Mouse (Mus musculus) neural tube, embryonic 14.5 days (tissue): ENCODE results near the gene Pacsin2. TPM values are rescaled to one million over a fixed set of nuclear protein-coding genes. Genes with fewer than 3 reads are reported as not detected.

Experiments used
- ATAC-seq: fragments of 200-750 bp; cut with Nextera tagmentation; 2 replicates; pipeline ENCODE4 v1.8.0; 2017; ENCODE audit warnings: low read depth, mild to moderate bottlenecking, moderate TSS enrichment, moderate library complexity
- H3K27ac ChIP-seq: fragments of 300-500 bp; sonication (generic); 2 replicates; pipeline ENCODE4 v1.5.1; 2014; ENCODE audit warnings: low read depth, mild to moderate bottlenecking, control low read depth, low read length, moderate library complexity, mixed read lengths
- H3K27me3 ChIP-seq: fragments of 300-500 bp; sonication (generic); 2 replicates; pipeline ENCODE4 v1.6.1; 2014; ENCODE audit warnings: low read length; ENCODE audit not compliant: control insufficient read depth, insufficient read depth
- H3K36me3 ChIP-seq: fragments of 300-500 bp; sonication (generic); 2 replicates; pipeline ENCODE4 v1.6.1; 2014; ENCODE audit warnings: low read length, mixed read lengths; ENCODE audit not compliant: control insufficient read depth, insufficient read depth
- H3K4me1 ChIP-seq: fragments of 300-500 bp; sonication (generic); 2 replicates; pipeline ENCODE4 v1.6.1; 2014; ENCODE audit warnings: low read length; ENCODE audit not compliant: control insufficient read depth, insufficient read depth
- H3K4me2 ChIP-seq: fragments of 300-500 bp; sonication (generic); 2 replicates; pipeline ENCODE4 v1.6.1; 2014; ENCODE audit warnings: mild to moderate bottlenecking, low read depth, low read length, control low read depth
- H3K4me3 ChIP-seq: fragments of 300-500 bp; sonication (generic); 2 replicates; pipeline ENCODE4 v1.5.1; 2014; ENCODE audit warnings: low read depth, low read length, control low read depth, mixed read lengths
- H3K9ac ChIP-seq: fragments of 300-500 bp; sonication (generic); replicated peaks from 2 replicates; pipeline ENCODE4 v1.6.1; 2014; ENCODE audit warnings: low read depth, mild to moderate bottlenecking, control low read depth, low read length, mixed read lengths
- H3K9me3 ChIP-seq: fragments of 300-500 bp; sonication (generic); 2 replicates; pipeline ENCODE4 v1.6.1; 2016; ENCODE audit warnings: low read length; ENCODE audit not compliant: control insufficient read depth
- WGBS: fragments of 180-500 bp; shearing (Covaris S2); extraction: QIAGEN DNeasy Blood & Tissue Kit; methylation state at CpG from one replicate; pipeline ENCODE4 v1.1.7; 2014; 5-methylcytosine and 5-hydroxymethylcytosine counted together
- polyA plus RNA-seq: library from polyadenylated mRNA; unstranded; fragments of >200 nt; fragmentation: Nextera tagmentation; extraction: Ambion mirVana; gene quantifications from 2 replicates; pipeline ENCODE4 v1.2.1, GENCODE M21; 2014

Pacsin2 gene
- polyA plus RNA-seq, 1 experiment from 2014 or later, result 17.4 TPM

DNA sequence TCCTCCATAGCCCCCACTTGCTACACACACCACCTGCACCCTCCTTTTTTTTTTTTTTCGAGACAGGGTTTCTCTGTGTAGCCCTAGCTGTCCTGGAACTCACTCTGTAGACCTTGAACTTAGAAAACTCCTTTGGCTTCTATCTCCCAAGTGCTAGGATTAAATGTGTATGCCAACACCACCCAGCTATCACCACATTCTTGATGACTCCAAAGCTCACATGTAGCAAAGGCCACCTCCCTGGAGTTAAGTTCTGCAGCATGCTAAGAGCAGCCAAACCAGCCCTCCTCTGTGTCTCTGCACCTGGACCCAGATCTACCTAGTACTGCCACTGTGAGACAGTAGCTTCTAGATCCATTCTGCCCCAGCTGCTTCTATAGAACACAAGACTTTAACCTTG lies 6.9 kb downstream of the Pacsin2 start:
- H3K4me2 ChIP-seq, result no peak overlapping the region
- no peaks in the 10 kb centered on the region for H3K27me3 ChIP-seq
- no peak for ATAC-seq
- no peaks in the 10 kb centered on the region for H3K4me1 ChIP-seq
- no peak overlapping the region for H3K4me3 ChIP-seq
- no peak overlapping the region for H3K9ac ChIP-seq
- WGBS, result 100% methylated on average over 1 of the region's 1 CpGs
- H3K9me3 ChIP-seq, result no peaks in the 10 kb centered on the region
- H3K36me3 ChIP-seq, result no peaks in the 10 kb centered on the region
- no peak overlapping the region for H3K27ac ChIP-seq

GRCm38 (mm10) chr15:83455637-83456036 lies 8.8 kb downstream of the Pacsin2 start:
- Histone ChIP-seq H3K27ac (no peak overlapping the region), H3K9ac (no peak overlapping the region), H3K27me3 (no peaks in the 10 kb centered on the region), H3K4me1 (no peaks in the 10 kb centered on the region), H3K9me3 (no peaks in the 10 kb centered on the region), H3K4me3 (no peak overlapping the region), H3K36me3 (no peaks in the 10 kb centered on the region), H3K4me2 (no peak overlapping the region)
- no peak for ATAC-seq
- 94% methylated on average over 5 of the region's 5 CpGs for WGBS

DNA sequence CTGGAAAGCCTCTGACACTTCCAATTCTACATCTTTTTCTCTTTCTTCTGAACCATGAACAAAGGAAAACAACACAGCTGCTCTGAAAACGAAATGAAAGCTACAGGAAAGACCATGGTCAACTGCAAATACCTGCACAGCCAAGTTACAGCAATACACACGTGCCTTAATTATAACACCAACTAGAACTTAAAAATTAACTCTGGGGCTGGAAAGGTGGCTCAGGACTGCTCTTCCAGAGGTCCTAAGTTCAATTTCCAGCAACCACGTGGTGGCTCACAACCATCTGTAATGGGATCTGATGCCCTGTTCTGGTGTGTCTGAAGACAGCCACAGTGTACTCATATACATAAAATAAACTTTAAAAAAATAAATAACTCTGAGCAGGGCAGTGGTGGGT lies 9.4 kb downstream of the Pacsin2 start:
- H3K4me2 ChIP-seq, result no peak overlapping the region
- H3K4me3 ChIP-seq, result no peak overlapping the region
- no peaks in the 10 kb centered on the region for H3K27me3 ChIP-seq
- no peaks in the 10 kb centered on the region for H3K4me1 ChIP-seq
- H3K9ac ChIP-seq, result no peak overlapping the region
- no peak for ATAC-seq
- H3K9me3 ChIP-seq, result no peaks in the 10 kb centered on the region
- no peaks in the 10 kb centered on the region for H3K36me3 ChIP-seq
- WGBS, result 83% methylated on average over 3 of the region's 3 CpGs
- no peak overlapping the region for H3K27ac ChIP-seq

GRCm38 (mm10) chr15:83454419-83454818 lies 10.0 kb downstream of the Pacsin2 start:
- Histone ChIP-seq H3K4me2 (no peak overlapping the region), H3K27me3 (no peaks in the 10 kb centered on the region), H3K27ac (no peak overlapping the region), H3K4me1 (no peaks in the 10 kb centered on the region), H3K9me3 (no peaks in the 10 kb centered on the region), H3K36me3 (no peaks in the 10 kb centered on the region), H3K4me3 (no peak overlapping the region), H3K9ac (no peak overlapping the region)
- 89% methylated on average over 7 of the region's 7 CpGs for WGBS
- ATAC-seq, result no peak

DNA sequence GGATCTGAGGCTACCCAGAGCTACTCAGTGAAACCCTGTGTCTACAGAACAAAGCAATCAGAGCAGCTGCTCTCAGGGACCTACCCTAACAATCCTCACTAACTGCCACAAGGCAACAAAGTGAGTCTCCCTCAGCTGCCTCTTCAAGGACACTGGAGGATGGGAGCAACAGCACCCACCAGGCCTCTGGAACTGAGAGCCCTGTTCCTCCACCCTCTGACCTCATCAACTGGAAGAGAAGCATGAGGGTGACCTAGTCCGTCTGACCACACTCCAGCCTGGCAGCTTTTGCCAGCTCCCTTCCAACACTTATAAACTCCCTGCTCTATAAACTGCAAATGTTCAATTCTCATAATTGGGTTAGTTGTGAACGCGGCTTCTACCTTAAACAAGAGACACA lies 10.5 kb downstream of the Pacsin2 start:
- no peak for ATAC-seq
- Histone ChIP-seq H3K9ac (no peak overlapping the region), H3K4me3 (no peak overlapping the region)

GRCm38 (mm10) chr15:83452219-83452760 lies 12.1 kb downstream of the Pacsin2 start:
- no peaks in the 10 kb centered on the region for H3K9me3 ChIP-seq
- H3K4me2 ChIP-seq, result no peak overlapping the region
- H3K4me3 ChIP-seq, result no peak overlapping the region
- H3K4me1 ChIP-seq, result no peaks in the 10 kb centered on the region
- H3K27ac ChIP-seq, result no peak overlapping the region
- 83% methylated on average over 7 of the region's 7 CpGs for WGBS
- no peaks in the 10 kb centered on the region for H3K27me3 ChIP-seq
- no peaks in the 10 kb centered on the region for H3K36me3 ChIP-seq
- no peak for ATAC-seq
- no peak overlapping the region for H3K9ac ChIP-seq

More for the DNA sequence above, 10.5 kb downstream of the Pacsin2 start:
- Histone ChIP-seq H3K4me1 (no peaks in the 10 kb centered on the region), H3K4me2 (no peak overlapping the region), H3K27ac (no peak overlapping the region), H3K36me3 (no peaks in the 10 kb centered on the region), H3K27me3 (no peaks in the 10 kb centered on the region), H3K9me3 (no peaks in the 10 kb centered on the region)
- WGBS, result 84% methylated on average over 3 of the region's 3 CpGs

DNA sequence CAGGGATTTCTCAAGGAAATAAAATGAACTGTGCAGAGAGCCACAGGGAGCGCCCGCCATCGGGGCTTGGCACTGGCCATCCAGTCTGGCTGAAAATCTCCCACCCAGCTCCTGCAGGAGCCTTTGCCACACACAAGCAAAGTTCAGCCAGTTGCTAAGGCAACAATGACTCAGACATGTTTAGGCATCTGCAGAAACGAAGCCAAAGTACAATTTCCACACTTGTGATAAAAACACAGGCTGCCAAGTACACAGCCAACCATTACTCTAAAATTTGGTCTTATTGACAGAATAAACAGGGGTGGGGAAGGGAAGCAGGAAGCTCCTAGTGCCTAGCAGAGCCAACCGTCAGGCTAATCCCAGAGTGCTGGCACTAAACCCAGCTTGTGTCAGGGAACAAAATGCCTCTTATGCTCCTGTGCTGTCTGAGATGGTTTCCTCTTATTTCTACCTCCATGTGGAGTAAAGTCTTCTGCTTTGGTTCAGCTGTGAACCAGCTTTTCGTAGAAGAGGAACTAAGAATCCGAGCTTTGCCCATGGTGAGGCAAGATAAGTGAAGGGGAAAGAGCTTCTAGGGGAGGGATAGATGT lies 12.7 kb downstream of the Pacsin2 start:
- no peak overlapping the region for H3K4me2 ChIP-seq
- no peak for ATAC-seq
- H3K9ac ChIP-seq, result no peak overlapping the region
- H3K9me3 ChIP-seq, result no peaks in the 10 kb centered on the region
- no peaks in the 10 kb centered on the region for H3K27me3 ChIP-seq
- H3K27ac ChIP-seq, result no peak overlapping the region
- H3K4me1 ChIP-seq, result no peaks in the 10 kb centered on the region
- H3K4me3 ChIP-seq, result no peak overlapping the region
- no peaks in the 10 kb centered on the region for H3K36me3 ChIP-seq
- WGBS, result 73% methylated on average over 7 of the region's 7 CpGs

DNA sequence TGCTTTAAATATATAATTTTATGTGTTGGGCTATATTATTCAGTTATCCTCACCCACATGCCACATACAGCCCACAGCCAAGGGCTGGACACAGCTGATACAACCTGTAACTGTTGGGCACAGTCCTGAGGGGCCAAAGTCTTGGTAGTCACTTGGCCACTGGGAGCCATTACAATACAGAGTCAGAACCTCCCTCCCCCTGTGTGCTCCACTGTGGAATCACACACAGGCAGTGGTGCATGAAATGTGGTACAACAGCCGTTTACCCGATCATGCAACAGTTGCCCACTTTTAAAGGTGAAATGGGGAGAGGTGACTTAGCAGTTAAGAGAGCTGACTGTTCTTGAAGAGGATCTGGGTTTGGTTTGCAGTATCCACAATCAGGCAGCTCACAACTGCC lies 14.4 kb downstream of the Pacsin2 start:
- H3K27me3 ChIP-seq, result no peaks in the 10 kb centered on the region
- no peaks in the 10 kb centered on the region for H3K36me3 ChIP-seq
- no peaks in the 10 kb centered on the region for H3K4me1 ChIP-seq
- H3K9me3 ChIP-seq, result no peaks in the 10 kb centered on the region
- H3K9ac ChIP-seq, result no peak overlapping the region
- no peak for ATAC-seq
- no peak overlapping the region for H3K4me3 ChIP-seq
- WGBS, result 83% methylated on average over 2 of the region's 2 CpGs
- H3K4me2 ChIP-seq, result no peak overlapping the region
- no peak overlapping the region for H3K27ac ChIP-seq

DNA sequence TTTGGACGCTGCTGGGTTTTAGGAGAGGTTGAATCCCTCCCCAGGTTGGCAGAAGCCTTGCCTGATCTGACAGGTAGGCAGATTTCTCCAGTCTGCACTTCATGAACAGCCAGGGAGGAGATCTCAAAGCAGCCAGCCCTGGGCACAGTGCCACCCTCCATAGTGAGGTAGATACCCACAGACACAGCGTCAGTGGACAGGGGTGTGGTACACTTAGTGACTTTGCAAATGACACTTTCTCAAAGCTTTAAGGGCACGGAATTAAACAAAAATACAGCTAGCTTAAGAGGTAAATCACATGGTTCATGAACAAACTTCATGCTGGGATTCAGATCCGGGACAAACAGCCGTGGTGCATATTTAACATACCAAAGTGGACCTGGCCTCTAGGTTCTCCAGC lies 15.8 kb downstream of the Pacsin2 start:
- no peak for ATAC-seq
- no peak overlapping the region for H3K27ac ChIP-seq
- no peak overlapping the region for H3K4me3 ChIP-seq
- H3K4me2 ChIP-seq, result no peak overlapping the region
- H3K36me3 ChIP-seq, result no peaks in the 10 kb centered on the region
- H3K4me1 ChIP-seq, result no peaks in the 10 kb centered on the region
- no peaks in the 10 kb centered on the region for H3K27me3 ChIP-seq
- H3K9me3 ChIP-seq, result no peaks in the 10 kb centered on the region
- H3K9ac ChIP-seq, result no peak overlapping the region
- WGBS, result 77% methylated on average over 5 of the region's 5 CpGs
